Mouse (Mus musculus) liver, embryonic 14.5 days (tissue): Measurements from ENCODE around the gene Ptprd. TPM values are rescaled to one million over a fixed set of nuclear protein-coding genes. Genes with fewer than 3 reads are reported as not detected.

Experiments used
- ATAC-seq: fragments of 200-750 bp; cut with Nextera tagmentation; 2 replicates; pipeline ENCODE4 v1.8.0; 2017; ENCODE audit warnings: moderate number of reproducible peaks, mild to moderate bottlenecking, moderate library complexity; ENCODE audit not compliant: insufficient read depth
- DNase-seq, 3 experiments: peaks; one replicate each; pipeline ENCODE4 v3.0.0-alpha.2; 2012 to 2013; ENCODE audit warnings: low read depth in 3 of 3, low spot score in 3 of 3
- H3K27ac ChIP-seq: fragments of 300-500 bp; sonication (generic); 2 replicates; pipeline ENCODE4 v1.5.1; 2014; ENCODE audit warnings: moderate library complexity, mild to moderate bottlenecking, control low read depth, inconsistent platforms
- H3K27me3 ChIP-seq: fragments of 300-500 bp; sonication (generic); 2 replicates; pipeline ENCODE4 v1.6.1; 2014; ENCODE audit warnings: mild to moderate bottlenecking, low read length, moderate library complexity; ENCODE audit not compliant: control insufficient read depth, insufficient read depth
- H3K36me3 ChIP-seq: fragments of 300-500 bp; sonication (generic); replicated peaks from 2 replicates; pipeline ENCODE4 v1.6.1; 2014; ENCODE audit warnings: low read depth; ENCODE audit not compliant: control insufficient read depth, insufficient read depth
- H3K4me1 ChIP-seq, 2 experiments: fragments of 200-500 bp in 1 of 2; fragments of 300-500 bp in 1 of 2; sonication (generic) in 1 of 2; replicated peaks; 2 replicates each; pipeline ENCODE4 v1.6.1; 2012 to 2014; ENCODE audit warnings: antibody characterized with exemption in 1 of 2, inconsistent platforms in 1 of 2, low read length in 1 of 2; ENCODE audit not compliant: control insufficient read depth in 2 of 2, insufficient read depth in 2 of 2
- H3K4me2 ChIP-seq: fragments of 300-500 bp; sonication (generic); 2 replicates; pipeline ENCODE4 v1.6.1; 2014; ENCODE audit warnings: low read depth, mild to moderate bottlenecking, control low read depth, moderate library complexity
- H3K4me3 ChIP-seq, 2 experiments: fragments of 200-500 bp in 1 of 2; fragments of 300-500 bp in 1 of 2; sonication (generic) in 1 of 2; 2 replicates each; pipeline ENCODE4 v1.5.1; 2012 to 2014; ENCODE audit warnings: low read depth in 2 of 2, low read length in 2 of 2, mild to moderate bottlenecking in 2 of 2, control low read depth in 1 of 2, inconsistent platforms in 1 of 2, moderate library complexity in 1 of 2; ENCODE audit not compliant: insufficient read depth in 1 of 2
- H3K9ac ChIP-seq: fragments of 300-500 bp; sonication (generic); replicated peaks from 2 replicates; pipeline ENCODE4 v1.6.1; 2014; ENCODE audit warnings: mild to moderate bottlenecking, control low read depth, moderate library complexity
- H3K9me3 ChIP-seq: fragments of 300-500 bp; sonication (generic); 2 replicates; pipeline ENCODE4 v1.6.1; 2016; ENCODE audit warnings: low read length, mixed read lengths; ENCODE audit not compliant: control insufficient read depth
- CTCF ChIP-seq: IDR thresholded peaks from 2 replicates; pipeline ENCODE4 v1.5.1; 2016; ENCODE audit warnings: antibody characterized with exemption, low read depth, control low read depth
- EP300 ChIP-seq: IDR thresholded peaks from 2 replicates; pipeline ENCODE4 v1.6.1; 2016; ENCODE audit warnings: antibody characterized with exemption, low read depth
- WGBS: fragments of 180-500 bp; shearing (Covaris S2); extraction: QIAGEN DNeasy Blood & Tissue Kit; methylation state at CpG from one replicate; pipeline ENCODE4 v1.1.7; 2014; ENCODE audit not compliant: insufficient replicate concordance; 5-methylcytosine and 5-hydroxymethylcytosine counted together
- polyA plus RNA-seq, 2 experiments: library from polyadenylated mRNA; depleted of rRNA in 1 of 2; stranded (reverse) in 1 of 2; unstranded in 1 of 2; fragments of >200 nt; fragmentation: Nextera tagmentation in 1 of 2; extraction: Ambion mirVana in 1 of 2; gene quantifications; 2 replicates each; pipeline versions ENCODE4 v1.2.1 to v1.2.3; 2012 to 2014

Gene Ptprd
- polyA plus RNA-seq, 2 experiments = 1.5 to 2.8 TPM

GRCm38 (mm10) chr4:76464682-76465081 lies 1747.1 kb downstream of the Ptprd start:
- Histone ChIP-seq H3K4me2 (no peak overlapping the region), H3K27me3 (no peaks in the 10 kb centered on the region), H3K9ac (no peak overlapping the region), H3K27ac (no peak overlapping the region), H3K36me3 (no peaks in the 10 kb centered on the region), H3K4me1 (no peaks in the 10 kb centered on the region), H3K9me3 (no peaks in the 10 kb centered on the region), H3K4me3 (no peak overlapping the region)
- DNase-seq (no peak), ATAC-seq (no peak)
- TF ChIP-seq EP300 = no peak
- no peak for TF ChIP-seq CTCF
- 30% methylated on average over 1 of the region's 1 CpGs for WGBS

- WGBS = 22% methylated on average over 5 of the region's 5 CpGs
- H3K4me2 ChIP-seq = no peak overlapping the region
- H3K27ac ChIP-seq = no peak overlapping the region
- no peaks in the 10 kb centered on the region for H3K9me3 ChIP-seq
- no peak for DNase-seq
- ATAC-seq = no peak
- no peak overlapping the region for H3K9ac ChIP-seq
- no peaks in the 10 kb centered on the region for H3K36me3 ChIP-seq
- no peak overlapping the region for H3K4me3 ChIP-seq
- no peaks in the 10 kb centered on the region for H3K27me3 ChIP-seq
- no peaks in the 10 kb centered on the region for H3K4me1 ChIP-seq
- no peak for TF ChIP-seq EP300
These were observed 1750.4 kb downstream of the Ptprd start for GRCm38 (mm10) chr4:76461336-76461735.

- no peaks in the 10 kb centered on the region for H3K27me3 ChIP-seq
- no peak for DNase-seq
- no peak overlapping the region for H3K4me2 ChIP-seq
- no peaks in the 10 kb centered on the region for H3K36me3 ChIP-seq
- H3K4me1 ChIP-seq = no peaks in the 10 kb centered on the region
- no peak overlapping the region for H3K9ac ChIP-seq
- no peaks in the 10 kb centered on the region for H3K9me3 ChIP-seq
- 53% methylated on average over 1 of the region's 1 CpGs for WGBS
- no peak overlapping the region for H3K4me3 ChIP-seq
- H3K27ac ChIP-seq = no peak overlapping the region
- no peak for ATAC-seq
- no peak for TF ChIP-seq CTCF
- no peak for TF ChIP-seq EP300
These were observed 1751.2 kb downstream of the Ptprd start for GRCm38 (mm10) chr4:76460556-76460955.

GRCm38 (mm10) chr4:76459621-76460020 lies 1752.1 kb downstream of the Ptprd start:
- Histone ChIP-seq H3K9me3 (no peaks in the 10 kb centered on the region), H3K4me3 (no peak overlapping the region), H3K4me1 (no peaks in the 10 kb centered on the region), H3K27ac (no peak overlapping the region), H3K36me3 (no peaks in the 10 kb centered on the region), H3K4me2 (no peak overlapping the region), H3K9ac (no peak overlapping the region), H3K27me3 (no peaks in the 10 kb centered on the region)
- TF ChIP-seq CTCF = no peak
- TF ChIP-seq EP300 = no peak
- DNase-seq = no peak
- no peak for ATAC-seq

GRCm38 (mm10) chr4:76452286-76452685 lies 1759.5 kb downstream of the Ptprd start:
- ATAC-seq = no peak
- TF ChIP-seq EP300 = no peak
- no peak for TF ChIP-seq CTCF

More at GRCm38 (mm10) chr4:76452286-76452685, 1759.5 kb downstream of the Ptprd start:
- no peak overlapping the region for H3K4me2 ChIP-seq
- no peaks in the 10 kb centered on the region for H3K36me3 ChIP-seq
- peaks cover 27% of the 10 kb centered on the region for H3K27me3 ChIP-seq
- H3K4me1 ChIP-seq = no peaks in the 10 kb centered on the region
- 48% methylated on average over 4 of the region's 4 CpGs for WGBS
- DNase-seq = no peak
- H3K27ac ChIP-seq = no peak overlapping the region
- no peak overlapping the region for H3K9ac ChIP-seq
- H3K9me3 ChIP-seq = no peaks in the 10 kb centered on the region
- no peak overlapping the region for H3K4me3 ChIP-seq
